Mouse (Mus musculus) CH12.LX (cell line): ENCODE results near the gene Rreb1. TPM values are rescaled to one million over a fixed set of nuclear protein-coding genes. Genes with fewer than 3 reads are reported as not detected.

Source experiments
- DNase-seq: peaks from one replicate; pipeline ENCODE4 v3.0.0-alpha.2; 2013; ENCODE audit errors: extremely low read depth
- H3K27ac ChIP-seq: 2 replicates; pipeline ENCODE4 v1.5.1; 2012; ENCODE audit warnings: low read depth, mild to moderate bottlenecking, control low read depth, moderate library complexity; ENCODE audit not compliant: insufficient read depth
- H3K27me3 ChIP-seq: replicated peaks from 2 replicates; pipeline ENCODE3; 2012; ENCODE audit warnings: inconsistent platforms
- H3K36me3 ChIP-seq, 2 experiments: replicated peaks in 1 of 2; 2 replicates each; pipeline versions ENCODE3 to v1.6.1; 2012; ENCODE audit warnings: inconsistent platforms in 1 of 2, low read length in 1 of 2, mild to moderate bottlenecking in 1 of 2, mixed read lengths in 1 of 2, moderate library complexity in 1 of 2; ENCODE audit not compliant: control insufficient read depth in 1 of 2, insufficient read depth in 1 of 2
- H3K4me1 ChIP-seq, 2 experiments: 2 replicates each; pipeline ENCODE4 v1.6.1; 2012; ENCODE audit warnings: inconsistent platforms in 1 of 2, moderate library complexity in 1 of 2; ENCODE audit not compliant: insufficient read depth in 2 of 2, control insufficient read depth in 1 of 2
- H3K4me2 ChIP-seq: 2 replicates; pipeline ENCODE4 v1.6.1; 2012; ENCODE audit warnings: low read depth, mild to moderate bottlenecking, control low read depth; ENCODE audit not compliant: poor library complexity, insufficient read depth, severe bottlenecking
- H3K4me3 ChIP-seq, 3 experiments: fragments of 150-350 bp in 1 of 3; sonication (generic) in 1 of 3; replicated peaks in 1 of 3; 2 replicates each; pipeline versions ENCODE3 to v1.5.1; 2011 to 2012; ENCODE audit warnings: low read depth in 2 of 3, low read length in 2 of 3, mild to moderate bottlenecking in 2 of 3, moderate library complexity in 2 of 3, control low read depth in 1 of 3, improper control_type of control experiment in 1 of 3, inconsistent platforms in 1 of 3, mixed read lengths in 1 of 3; ENCODE audit not compliant: poor library complexity in 1 of 3
- H3K79me2 ChIP-seq: replicated peaks from 2 replicates; pipeline ENCODE4 v1.6.1; 2012; ENCODE audit warnings: mild to moderate bottlenecking, moderate library complexity; ENCODE audit not compliant: control insufficient read depth, poor library complexity, insufficient read depth, severe bottlenecking; ENCODE audit errors: extremely low read depth
- H3K9ac ChIP-seq: 2 replicates; pipeline ENCODE4 v1.6.1; 2012; ENCODE audit warnings: low read depth, mild to moderate bottlenecking, control low read depth, moderate library complexity; ENCODE audit not compliant: insufficient read depth
- H3K9me3 ChIP-seq: replicated peaks from 2 replicates; pipeline ENCODE3; 2012; ENCODE audit warnings: low read length, inconsistent platforms, mixed read lengths
- BHLHE40 ChIP-seq: IDR thresholded peaks from 2 replicates; pipeline ENCODE4 v1.6.1; 2011; ENCODE audit warnings: mild to moderate bottlenecking, low read depth, low read length, improper control_type of control experiment
- CHD2 ChIP-seq: IDR thresholded peaks from 2 replicates; pipeline ENCODE4 v1.6.1; 2011; ENCODE audit warnings: low read length, improper control_type of control experiment
- CTCF ChIP-seq, 2 experiments: IDR thresholded peaks in 1 of 2; conservative IDR thresholded peaks in 1 of 2; 2 replicates each; pipeline ENCODE4 v1.5.1; 2011 to 2012; ENCODE audit warnings: low read depth in 2 of 2, low read length in 2 of 2, improper control_type of control experiment in 1 of 2, inconsistent platforms in 1 of 2, mild to moderate bottlenecking in 1 of 2, moderate library complexity in 1 of 2
- E2F4 ChIP-seq: IDR thresholded peaks from 2 replicates; pipeline ENCODE4 v1.6.1; 2011; ENCODE audit warnings: low read depth, low read length, improper control_type of control experiment; ENCODE audit not compliant: insufficient replicate concordance
- ELF1 ChIP-seq: IDR thresholded peaks from 2 replicates; pipeline ENCODE4 v1.6.1; 2014; ENCODE audit warnings: low read depth, mild to moderate bottlenecking, inconsistent platforms, low read length, improper control_type of control experiment
- ETS1 ChIP-seq: conservative IDR thresholded peaks from 2 replicates; pipeline ENCODE4 v1.6.1; 2012; ENCODE audit warnings: low read depth, mild to moderate bottlenecking, inconsistent platforms, low read length, improper control_type of control experiment, moderate library complexity
- GABPA ChIP-seq: IDR thresholded peaks from 2 replicates; pipeline ENCODE4 v1.6.1; 2012; ENCODE audit warnings: low read depth, low read length, improper control_type of control experiment, inconsistent platforms; ENCODE audit not compliant: insufficient replicate concordance
- HCFC1 ChIP-seq: IDR thresholded peaks from 2 replicates; pipeline ENCODE4 v1.6.1; 2012; ENCODE audit warnings: low read depth, mild to moderate bottlenecking, inconsistent platforms, low read length, improper control_type of control experiment
- IRF4 ChIP-seq: IDR thresholded peaks from 2 replicates; pipeline ENCODE4 v1.6.1; 2014; ENCODE audit warnings: low read depth, mild to moderate bottlenecking, inconsistent platforms, low read length, improper control_type of control experiment
- JUN ChIP-seq: IDR thresholded peaks from 2 replicates; pipeline ENCODE4 v1.6.1; 2011; ENCODE audit warnings: low read depth, mild to moderate bottlenecking, low read length, improper control_type of control experiment, moderate library complexity; ENCODE audit not compliant: insufficient read depth
- JUND ChIP-seq: conservative IDR thresholded peaks from 2 replicates; pipeline ENCODE4 v1.6.1; 2011; ENCODE audit warnings: low read depth, low read length, improper control_type of control experiment
- MAFK ChIP-seq: IDR thresholded peaks from 2 replicates; pipeline ENCODE4 v1.6.1; 2011; ENCODE audit warnings: low read length, improper control_type of control experiment; ENCODE audit not compliant: insufficient replicate concordance
- MAX ChIP-seq: IDR thresholded peaks from 2 replicates; pipeline ENCODE4 v1.6.1; 2011; ENCODE audit warnings: low read length, improper control_type of control experiment
- MAZ ChIP-seq: IDR thresholded peaks from 2 replicates; pipeline ENCODE4 v1.6.1; 2012; ENCODE audit warnings: low read depth, mild to moderate bottlenecking, inconsistent platforms, low read length, improper control_type of control experiment, moderate library complexity
- MEF2A ChIP-seq: IDR thresholded peaks from 2 replicates; pipeline ENCODE4 v1.6.1; 2014; ENCODE audit warnings: low read depth, mild to moderate bottlenecking, inconsistent platforms, low read length, improper control_type of control experiment, borderline replicate concordance
- MYC ChIP-seq: IDR thresholded peaks from 2 replicates; pipeline ENCODE4 v1.6.1; 2011; ENCODE audit warnings: low read depth, mild to moderate bottlenecking, improper control_type of control experiment, low read length
- NELFE ChIP-seq: IDR thresholded peaks from 2 replicates; pipeline ENCODE4 v1.6.1; 2011; ENCODE audit warnings: low read depth, low read length, improper control_type of control experiment
- POLR2A ChIP-seq: IDR thresholded peaks from 2 replicates; pipeline ENCODE4 v1.6.1; 2011; ENCODE audit warnings: low read depth, mild to moderate bottlenecking, improper control_type of control experiment, low read length
- POLR2AphosphoS2 ChIP-seq: IDR thresholded peaks from 2 replicates; pipeline ENCODE4 v1.6.1; 2011; ENCODE audit warnings: low read depth, low read length, improper control_type of control experiment
- RAD21 ChIP-seq: IDR thresholded peaks from 2 replicates; pipeline ENCODE4 v1.6.1; 2011; ENCODE audit warnings: low read depth, mild to moderate bottlenecking, low read length, improper control_type of control experiment, moderate library complexity
- SIN3A ChIP-seq: IDR thresholded peaks from 2 replicates; pipeline ENCODE4 v1.6.1; 2012; ENCODE audit warnings: low read length, improper control_type of control experiment, inconsistent platforms
- SMC3 ChIP-seq: IDR thresholded peaks from 2 replicates; pipeline ENCODE4 v1.6.1; 2011; ENCODE audit warnings: low read depth, low read length, improper control_type of control experiment
- TBP ChIP-seq: conservative IDR thresholded peaks from 2 replicates; pipeline ENCODE4 v1.6.1; 2011; ENCODE audit warnings: low read depth, low read length, improper control_type of control experiment
- UBTF ChIP-seq: IDR thresholded peaks from 2 replicates; pipeline ENCODE4 v1.6.1; 2012; ENCODE audit warnings: low read depth, mild to moderate bottlenecking, inconsistent platforms, low read length, improper control_type of control experiment, moderate library complexity
- USF1 ChIP-seq: IDR thresholded peaks from 2 replicates; pipeline ENCODE4 v1.6.1; 2014; ENCODE audit warnings: low read depth, mild to moderate bottlenecking, inconsistent platforms, low read length, improper control_type of control experiment
- USF2 ChIP-seq: conservative IDR thresholded peaks from 2 replicates; pipeline ENCODE4 v1.6.1; 2011; ENCODE audit warnings: low read depth, low read length, improper control_type of control experiment
- ZC3H11A ChIP-seq: IDR thresholded peaks from 2 replicates; pipeline ENCODE4 v1.6.1; 2012; ENCODE audit warnings: low read depth, mild to moderate bottlenecking, inconsistent platforms, low read length, improper control_type of control experiment
- ZKSCAN1 ChIP-seq: IDR thresholded peaks from 2 replicates; pipeline ENCODE4 v1.6.1; 2012; ENCODE audit warnings: low read depth, inconsistent platforms, low read length, improper control_type of control experiment, borderline replicate concordance
- dilution Hi-C: fragments of 300-500 bp; cut with MboI; formaldehyde crosslinking; loops from 2 replicates; pipeline ENCODE4 v1.14.3; 2020; ENCODE audit warnings: low sequenced_read_pairs; ENCODE audit not compliant: extremely low pct_unique_long_range_greater_than_20kb, extremely low pct_ligation_motif_present
- in situ Hi-C: fragments of 300-500 bp; cut with MboI; formaldehyde crosslinking; loops from 3 replicates; pipeline ENCODE4 v1.14.3; 2019; ENCODE audit warnings: low sequenced_read_pairs, low pct_ligation_motif_present, low pct_unique_long_range_greater_than_20kb, mixed read lengths
- polyA plus RNA-seq: library from polyadenylated mRNA; unstranded; fragments of >175 nt; gene quantifications from 2 replicates; pipeline ENCODE4 v1.2.1, GENCODE M21; 2012; ENCODE audit warnings: low read depth; ENCODE audit not compliant: insufficient read length
- total RNA-seq, 2 experiments: library from RNA; depleted of rRNA; stranded (reverse); fragments of 300-350 nt in 1 of 2; fragments of >200 nt in 1 of 2; gene quantifications; 2 replicates each; pipeline ENCODE4 v1.2.3; 2012 to 2014

Gene Rreb1
- total and polyA plus RNA-seq, 3 experiments = 1.0 to 10.2 (median 5.3) TPM

DNA sequence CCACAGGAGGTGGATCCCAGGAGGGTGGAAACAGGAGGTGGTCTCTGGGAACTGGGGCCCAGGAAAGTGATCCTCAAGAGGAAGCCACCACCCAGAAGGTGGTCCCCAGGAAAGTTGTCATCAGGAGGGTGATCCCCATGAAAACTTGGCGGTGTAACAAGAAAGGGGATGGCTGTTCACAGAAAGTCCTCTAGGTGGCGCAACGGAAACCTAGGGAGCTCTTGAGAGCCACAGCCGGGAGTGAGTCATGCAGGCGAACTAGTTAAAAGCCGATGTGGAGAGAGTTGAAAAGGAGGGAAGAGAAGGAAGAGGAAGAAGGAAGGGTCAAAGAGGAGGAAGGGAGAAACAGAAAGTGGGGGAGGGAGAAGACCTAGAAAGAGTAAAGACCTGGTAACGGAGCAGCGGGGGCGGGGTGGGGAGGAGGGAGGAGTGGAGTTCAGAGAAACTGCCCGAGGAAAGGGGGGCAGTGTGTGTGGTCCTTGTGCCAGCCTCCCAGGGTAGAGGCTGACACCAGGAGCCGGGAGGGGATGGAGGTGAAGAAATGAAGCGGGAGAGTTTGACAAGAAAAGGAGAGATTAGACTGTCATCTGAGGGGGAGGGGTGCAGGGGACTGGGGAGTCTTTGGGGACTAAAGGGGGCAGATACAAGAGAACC lies 185.3 kb downstream of the Rreb1 start:
- Histone ChIP-seq H3K4me2 (peak overlapping the region; percentile 96), H3K27me3 (no peaks in the 10 kb centered on the region), H3K4me3 (peak overlapping the region; percentile 49 to 52 (median 51)), H3K9ac (peak overlapping the region; percentile 59), H3K4me1 (peaks cover 21 to 65% of the 10 kb centered on the region in 2 experiments), H3K79me2 (no peaks in the 10 kb centered on the region), H3K27ac (no peak overlapping the region), H3K36me3 (no peaks in the 10 kb centered on the region), H3K9me3 (peaks cover 5% of the 10 kb centered on the region)
- DNase-seq = peak; percentile 89
- TF ChIP-seq E2F4 = no peak
- peak; percentile 47 for TF ChIP-seq RAD21
- peak; percentile 66; the same call in 1 of the 2 replicates for TF ChIP-seq JUND
- TF ChIP-seq GABPA = no peak
- TF ChIP-seq UBTF = no peak
- TF ChIP-seq CHD2 = peak; percentile 26; the same call in 1 of the 2 replicates
- TF ChIP-seq HCFC1 = peak; percentile 39; the same call in 1 of the 2 replicates
- 0 out of 2 replicates have a peak, but pooled peaks have one; percentile 26 for TF ChIP-seq POLR2A
- no peak for TF ChIP-seq USF2
- TF ChIP-seq MYC = no peak
- TF ChIP-seq SIN3A = peak; percentile 66; the same call in 1 of the 2 replicates
- peak; percentile 52; the same call in 1 of the 2 replicates for TF ChIP-seq JUN
- TF ChIP-seq POLR2AphosphoS2 = no peak
- TF ChIP-seq ETS1 = peak; percentile 61
- TF ChIP-seq MAZ = peak; percentile 86; the same call in 1 of the 2 replicates
- TF ChIP-seq ZKSCAN1 = no peak
- TF ChIP-seq BHLHE40 = peak; percentile 38; the same call in 1 of the 2 replicates
- no peak for TF ChIP-seq NELFE
- no peak for TF ChIP-seq ZC3H11A
- TF ChIP-seq USF1 = no peak
- TF ChIP-seq MAFK = no peak
- TF ChIP-seq CTCF (conservative IDR thresholded peaks at IDR 0.05 in 1 of 2, IDR thresholded peaks at IDR 0.05 in 1 of 2; ENCODE audit: low read depth in 2 of 2, low read length in 2 of 2) = peak; percentile 69 to 83
- peak; percentile 57 for TF ChIP-seq SMC3
- TF ChIP-seq MAX = no peak
- peak; percentile 69 for TF ChIP-seq ELF1
- no peak for TF ChIP-seq TBP
- TF ChIP-seq IRF4 = peak; percentile 71; the same call in 1 of the 2 replicates
- TF ChIP-seq MEF2A = peak; percentile 60; the same call in 1 of the 2 replicates
- in situ Hi-C loops (loop anchor here (5.0 to 25.0 kb wide), 2 partner anchors 426 to 511 kb away; no protein-coding TSS in a partner anchor), dilution Hi-C loops (no loop called here)
